Mouse (Mus musculus) heart, embryonic 16.5 days (tissue): ENCODE data around the gene Clpx. TPM values are rescaled to one million over a fixed set of nuclear protein-coding genes. Genes with fewer than 3 reads are reported as not detected.

ENCODE experiments used
- ATAC-seq: fragments of 200-750 bp; cut with Nextera tagmentation; replicated peaks from 2 replicates; pipeline ENCODE4 v1.8.0; 2017; ENCODE audit warnings: moderate number of reproducible peaks; ENCODE audit not compliant: insufficient read depth, low FRiP score; ENCODE audit errors: extremely low read depth
- H3K27ac ChIP-seq: fragments of 300-500 bp; sonication (generic); 2 replicates; pipeline ENCODE4 v1.5.1; 2014; ENCODE audit warnings: mild to moderate bottlenecking, low read length, control low read depth, moderate library complexity
- H3K27me3 ChIP-seq: fragments of 300-500 bp; sonication (generic); 2 replicates; pipeline ENCODE4 v1.6.1; 2014; ENCODE audit warnings: low read length, mixed read lengths; ENCODE audit not compliant: control insufficient read depth, insufficient read depth
- H3K36me3 ChIP-seq: fragments of 300-500 bp; sonication (generic); 2 replicates; pipeline ENCODE4 v1.6.1; 2014; ENCODE audit not compliant: control insufficient read depth, insufficient read depth
- H3K4me1 ChIP-seq: fragments of 300-500 bp; sonication (generic); 2 replicates; pipeline ENCODE4 v1.6.1; 2014; ENCODE audit warnings: low read length, mixed read lengths; ENCODE audit not compliant: control insufficient read depth, insufficient read depth
- H3K4me2 ChIP-seq: fragments of 300-500 bp; sonication (generic); 2 replicates; pipeline ENCODE4 v1.6.1; 2014; ENCODE audit warnings: low read depth, mild to moderate bottlenecking, control low read depth, low read length
- H3K4me3 ChIP-seq: fragments of 300-500 bp; sonication (generic); 2 replicates; pipeline ENCODE4 v1.5.1; 2014; ENCODE audit warnings: mild to moderate bottlenecking, control low read depth, low read length
- H3K9ac ChIP-seq: fragments of 300-500 bp; sonication (generic); 2 replicates; pipeline ENCODE4 v1.6.1; 2014; ENCODE audit warnings: low read length, control low read depth
- H3K9me3 ChIP-seq: fragments of 300-500 bp; sonication (generic); replicated peaks from 2 replicates; pipeline ENCODE4 v1.6.1; 2016; ENCODE audit warnings: low read length; ENCODE audit not compliant: control insufficient read depth
- WGBS: fragments of 180-500 bp; shearing (Covaris S2); extraction: QIAGEN DNeasy Blood & Tissue Kit; methylation state at CpG from one replicate; pipeline ENCODE4 v1.1.7; 2014; 5-methylcytosine and 5-hydroxymethylcytosine counted together
- polyA plus RNA-seq: library from polyadenylated mRNA; unstranded; fragments of >200 nt; fragmentation: Nextera tagmentation; extraction: Ambion mirVana; gene quantifications from 2 replicates; pipeline ENCODE4 v1.2.1, GENCODE M21; 2015

Gene Clpx
- polyA plus RNA-seq, 1 experiment from 2014 or later, result 53.5 TPM

DNA sequence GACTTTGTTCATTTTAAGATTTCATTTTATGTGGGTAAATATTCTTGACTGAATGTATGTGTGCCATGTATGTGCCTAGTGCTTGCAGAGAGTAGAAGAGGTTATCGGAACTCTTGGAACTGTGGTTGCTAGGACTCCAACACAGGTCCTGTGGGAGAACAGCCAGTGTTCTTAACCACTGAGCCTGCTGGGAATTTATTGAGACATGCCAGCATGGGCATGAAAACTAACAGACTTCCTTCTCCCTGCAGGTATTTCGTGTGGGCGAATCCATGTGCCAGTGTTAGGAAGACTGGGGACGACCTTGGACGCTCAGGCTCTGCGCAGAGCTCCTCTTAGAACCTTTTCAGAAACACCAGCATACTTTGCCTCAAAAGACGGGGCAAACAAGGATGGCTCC lies 5.6 kb downstream of the Clpx start:
- no peak overlapping the region for H3K27ac ChIP-seq
- 93% methylated on average over 7 of the region's 7 CpGs for WGBS
- H3K36me3 ChIP-seq, result peaks cover 23% of the 10 kb centered on the region
- ATAC-seq, result no peak
- no peaks in the 10 kb centered on the region for H3K9me3 ChIP-seq
- peaks cover 12% of the 10 kb centered on the region for H3K4me1 ChIP-seq
- no peak overlapping the region for H3K9ac ChIP-seq
- H3K4me3 ChIP-seq, result no peak overlapping the region
- no peak overlapping the region for H3K4me2 ChIP-seq
- no peaks in the 10 kb centered on the region for H3K27me3 ChIP-seq

DNA sequence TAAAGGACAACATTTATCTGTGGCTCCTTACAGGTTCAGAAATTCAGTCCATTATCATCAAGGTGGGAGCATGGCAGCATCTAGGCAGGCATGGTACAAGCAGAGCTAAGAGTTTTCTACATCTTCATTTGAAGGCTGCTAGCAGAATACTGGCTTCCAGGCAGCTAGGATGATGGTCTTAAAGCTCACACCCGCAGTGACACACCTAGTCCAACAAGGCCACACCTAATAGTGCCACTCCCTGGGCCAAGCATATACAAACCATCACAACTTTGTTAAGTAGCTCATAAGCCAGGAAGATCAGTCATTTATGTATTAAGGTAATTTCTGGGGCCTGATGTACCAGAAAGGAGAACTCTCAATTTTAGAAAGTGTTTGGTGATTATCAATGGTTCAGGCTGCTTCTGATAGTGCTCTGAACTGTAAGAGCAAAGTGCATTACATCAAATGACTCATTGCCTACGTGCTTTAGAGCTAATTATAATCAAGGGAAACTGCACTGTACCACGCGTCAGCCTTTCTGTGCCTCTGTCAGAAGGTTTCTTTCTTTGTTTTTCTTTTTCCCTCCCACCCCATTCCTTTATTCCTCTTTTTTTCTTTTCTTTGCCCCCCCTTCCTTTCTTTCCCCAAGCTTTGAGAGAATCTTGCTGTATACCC lies 8.4 kb downstream of the Clpx start:
- Histone ChIP-seq H3K9me3 (no peaks in the 10 kb centered on the region), H3K4me3 (no peak overlapping the region), H3K27ac (no peak overlapping the region), H3K27me3 (no peaks in the 10 kb centered on the region), H3K36me3 (peaks cover 30% of the 10 kb centered on the region), H3K4me1 (0 out of 2 replicates have a peak, but pooled peaks cover 3% of the 10 kb centered on the region), H3K4me2 (no peak overlapping the region), H3K9ac (no peak overlapping the region)
- 81% methylated on average over 4 of the region's 4 CpGs for WGBS
- ATAC-seq, result no peak

DNA sequence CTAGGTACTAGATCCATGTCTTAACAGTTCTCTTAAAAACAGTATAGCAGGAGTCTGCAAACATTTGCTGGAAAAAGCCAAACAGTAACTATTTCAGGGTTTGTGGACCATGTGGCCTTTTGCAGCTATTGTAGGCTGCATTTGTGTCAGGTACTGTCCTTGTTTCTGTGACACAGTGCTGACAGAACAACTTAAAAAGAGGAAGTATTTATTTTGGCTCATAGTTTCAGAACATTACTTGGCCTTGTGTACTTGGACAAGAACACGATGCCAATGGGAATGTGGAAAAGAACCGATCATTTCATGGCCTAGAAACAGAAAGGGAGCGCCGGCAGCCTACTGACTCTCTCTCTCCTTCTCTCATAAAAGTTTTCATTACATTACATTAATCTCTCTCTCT lies 9.5 kb downstream of the Clpx start:
- ATAC-seq, result no peak
- Histone ChIP-seq H3K36me3 (peaks cover 36% of the 10 kb centered on the region), H3K9ac (no peak overlapping the region), H3K4me1 (0 out of 2 replicates have a peak, but pooled peaks cover 3% of the 10 kb centered on the region), H3K27ac (no peak overlapping the region), H3K9me3 (no peaks in the 10 kb centered on the region), H3K27me3 (no peaks in the 10 kb centered on the region), H3K4me2 (no peak overlapping the region), H3K4me3 (no peak overlapping the region)
- 90% methylated on average over 4 of the region's 4 CpGs for WGBS

DNA sequence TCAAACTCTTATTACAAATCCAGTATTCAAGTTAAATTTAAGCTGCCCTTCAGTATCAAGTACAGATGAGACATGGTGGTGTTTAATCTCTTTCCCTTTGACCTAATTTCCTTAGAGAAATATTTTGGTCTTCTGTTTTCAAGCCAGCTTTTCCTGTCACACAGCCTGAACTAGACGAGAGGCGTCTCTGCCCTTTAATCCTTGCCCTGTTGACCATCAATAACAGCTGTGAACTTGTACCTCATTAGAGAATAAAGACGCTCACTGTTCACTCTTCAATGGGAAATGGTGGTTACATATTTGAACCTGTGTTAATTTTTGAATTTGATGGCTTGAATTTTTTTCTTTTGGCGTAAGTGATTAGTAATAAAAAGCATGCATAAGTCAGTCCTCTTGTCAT lies 10.2 kb downstream of the Clpx start:
- Histone ChIP-seq H3K4me2 (no peak overlapping the region), H3K27me3 (no peaks in the 10 kb centered on the region), H3K27ac (no peak overlapping the region), H3K4me3 (no peak overlapping the region), H3K4me1 (no peaks in the 10 kb centered on the region), H3K9me3 (no peaks in the 10 kb centered on the region), H3K36me3 (peaks cover 39% of the 10 kb centered on the region), H3K9ac (no peak overlapping the region)
- ATAC-seq, result no peak
- 74% methylated on average over 4 of the region's 4 CpGs for WGBS

DNA sequence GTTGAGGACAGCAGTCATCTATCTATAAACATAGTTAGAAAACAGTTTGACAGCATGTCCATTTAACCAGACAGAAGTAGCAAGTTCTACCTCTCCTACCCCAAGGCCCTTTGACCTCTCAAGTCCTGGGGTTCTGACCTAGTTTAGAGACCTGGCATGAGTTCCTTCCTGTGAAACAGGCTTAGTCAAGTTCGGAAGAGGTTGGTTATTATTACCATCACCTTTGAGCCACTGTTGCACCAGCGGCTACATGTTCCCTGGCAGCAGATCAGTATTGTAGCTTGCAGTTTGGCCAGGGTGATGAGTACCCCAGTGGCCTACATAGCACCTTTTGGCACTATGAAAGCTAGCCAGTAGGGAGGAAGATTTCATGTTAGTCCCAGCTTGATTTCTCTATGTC lies 12.6 kb downstream of the Clpx start:
- Histone ChIP-seq H3K27ac (no peak overlapping the region), H3K9me3 (no peaks in the 10 kb centered on the region), H3K9ac (no peak overlapping the region), H3K27me3 (no peaks in the 10 kb centered on the region), H3K4me2 (no peak overlapping the region), H3K4me1 (no peaks in the 10 kb centered on the region), H3K36me3 (peaks cover 34% of the 10 kb centered on the region), H3K4me3 (no peak overlapping the region)
- ATAC-seq, result no peak
- WGBS, result 89% methylated on average over 2 of the region's 2 CpGs

DNA sequence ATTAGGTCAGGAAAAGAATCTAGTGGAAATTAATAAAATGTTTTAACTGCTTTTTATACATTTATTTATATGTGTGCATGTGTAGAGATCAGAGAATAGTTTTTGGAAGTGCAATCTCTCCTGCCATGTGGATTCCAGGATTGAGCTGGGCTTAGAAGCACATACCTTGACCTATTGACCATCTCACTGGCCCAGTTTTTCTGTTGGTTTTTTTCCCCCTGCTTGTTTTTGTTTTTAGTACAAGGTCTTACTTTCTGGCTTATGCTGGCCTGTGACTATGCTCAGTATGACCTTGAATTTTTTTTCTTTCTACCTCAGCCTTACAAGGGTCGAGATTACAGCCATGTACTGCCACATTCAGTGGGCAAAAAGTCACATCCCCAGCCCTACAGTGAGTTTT lies 14.0 kb downstream of the Clpx start:
- Histone ChIP-seq H3K27ac (no peak overlapping the region), H3K4me3 (no peak overlapping the region), H3K4me1 (no peaks in the 10 kb centered on the region), H3K9ac (no peak overlapping the region), H3K36me3 (peaks cover 38% of the 10 kb centered on the region), H3K9me3 (no peaks in the 10 kb centered on the region), H3K27me3 (no peaks in the 10 kb centered on the region), H3K4me2 (no peak overlapping the region)
- WGBS, result 57% methylated on average over 1 of the region's 1 CpGs
- ATAC-seq, result no peak

DNA sequence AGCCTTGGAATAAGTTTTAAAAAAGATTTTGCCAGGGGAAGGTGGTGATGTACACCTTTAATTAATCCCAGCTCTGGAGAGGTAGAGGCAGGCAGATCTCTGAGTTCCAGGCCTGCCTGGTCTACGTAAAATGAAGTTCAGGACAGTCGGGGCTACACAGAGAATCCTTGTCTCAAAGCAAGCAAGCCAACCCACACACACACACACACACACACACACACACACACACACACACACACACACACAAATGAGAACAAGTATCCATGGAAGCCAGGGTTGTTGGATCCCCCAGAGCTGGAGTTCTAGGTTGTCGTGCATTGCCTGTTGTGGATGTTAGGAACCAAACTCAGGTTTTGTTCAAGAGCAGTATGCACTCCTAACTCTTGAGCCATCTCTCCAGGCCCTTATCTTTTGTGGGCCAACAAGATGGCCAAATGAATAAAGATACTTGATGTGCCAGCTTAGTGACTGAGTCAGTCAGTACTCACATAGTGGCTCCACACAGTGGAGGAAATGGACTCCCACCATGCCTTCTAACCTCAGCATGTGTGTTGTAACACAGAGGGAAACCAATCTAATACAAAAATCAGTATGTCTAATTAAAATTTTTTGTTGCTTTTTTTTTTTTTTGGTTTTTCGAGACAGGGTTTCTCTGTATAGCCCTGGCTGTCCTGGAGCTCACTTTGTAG lies 18.8 kb downstream of the Clpx start:
- Histone ChIP-seq H3K27ac (no peak overlapping the region), H3K36me3 (peaks cover 33% of the 10 kb centered on the region), H3K9me3 (no peaks in the 10 kb centered on the region), H3K4me3 (no peak overlapping the region), H3K4me1 (no peaks in the 10 kb centered on the region), H3K27me3 (no peaks in the 10 kb centered on the region), H3K9ac (no peak overlapping the region), H3K4me2 (no peak overlapping the region)
- no peak for ATAC-seq
- 94% methylated on average over 4 of the region's 4 CpGs for WGBS

DNA sequence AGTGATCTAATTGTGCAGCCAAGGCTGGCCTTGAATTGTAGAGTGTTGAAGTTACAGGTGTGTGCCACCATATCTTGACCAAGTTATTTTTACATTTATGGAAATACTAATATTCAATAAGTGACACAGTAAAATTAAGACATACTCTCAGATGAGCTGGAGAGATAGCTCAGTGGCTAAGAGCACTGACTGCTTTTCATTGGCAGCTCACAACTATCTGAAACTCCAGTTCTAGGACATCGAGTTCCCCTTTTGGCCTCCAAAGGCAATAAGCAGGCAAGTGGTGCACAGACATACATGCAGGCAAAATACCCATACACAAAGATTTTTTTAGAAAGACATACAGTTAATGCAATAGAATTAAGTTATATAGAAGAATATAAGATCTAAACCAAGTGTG lies 19.8 kb downstream of the Clpx start:
- H3K36me3 ChIP-seq, result peaks cover 32% of the 10 kb centered on the region
- WGBS, result 97% methylated on average over 1 of the region's 1 CpGs
- ATAC-seq, result no peak

DNA sequence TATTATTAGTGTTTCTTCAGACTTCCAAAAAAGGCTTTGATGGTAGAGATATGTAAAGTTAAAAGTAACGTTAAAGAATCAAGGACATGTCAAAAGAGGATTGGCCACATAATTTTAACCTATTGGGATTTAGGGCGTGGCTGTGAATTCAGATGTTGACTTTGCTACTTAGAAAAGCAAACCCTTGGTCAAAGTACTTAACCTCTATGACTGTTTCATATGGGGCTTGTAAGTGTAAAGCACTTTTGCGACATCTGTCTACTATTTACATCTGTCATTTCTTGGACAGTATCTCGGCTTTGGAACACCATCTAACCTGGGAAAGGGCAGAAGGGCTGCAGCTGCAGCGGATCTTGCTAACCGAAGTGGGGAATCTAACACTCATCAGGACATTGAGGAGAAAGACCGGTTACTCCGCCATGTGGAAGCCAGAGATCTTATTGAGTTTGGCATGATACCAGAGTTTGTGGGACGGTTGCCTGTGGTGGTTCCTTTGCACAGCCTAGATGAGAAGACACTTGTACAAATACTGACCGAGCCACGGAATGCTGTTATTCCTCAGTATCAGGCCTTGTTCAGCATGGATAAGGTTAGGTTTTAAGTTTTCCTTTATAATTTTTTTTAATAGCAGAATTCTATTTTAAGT lies 28.3 kb downstream of the Clpx start:
- H3K9me3 ChIP-seq, result no peaks in the 10 kb centered on the region
- no peak for ATAC-seq
- H3K27ac ChIP-seq, result no peak overlapping the region
- H3K4me3 ChIP-seq, result no peak overlapping the region
- no peaks in the 10 kb centered on the region for H3K27me3 ChIP-seq
- H3K36me3 ChIP-seq, result peaks cover 44% of the 10 kb centered on the region
- no peak overlapping the region for H3K4me2 ChIP-seq
- H3K9ac ChIP-seq, result no peak overlapping the region
- H3K4me1 ChIP-seq, result no peaks in the 10 kb centered on the region
- 77% methylated on average over 11 of the region's 11 CpGs for WGBS

More for the DNA sequence above, 19.8 kb downstream of the Clpx start:
- H3K9ac ChIP-seq, result no peak overlapping the region
- H3K9me3 ChIP-seq, result no peaks in the 10 kb centered on the region
- no peaks in the 10 kb centered on the region for H3K27me3 ChIP-seq
- H3K4me3 ChIP-seq, result no peak overlapping the region
- no peaks in the 10 kb centered on the region for H3K4me1 ChIP-seq
- no peak overlapping the region for H3K27ac ChIP-seq
- H3K4me2 ChIP-seq, result no peak overlapping the region
